Mouse (Mus musculus): ENCODE measurements around the gene Ntrk2. TPM values are rescaled to one million over a fixed set of nuclear protein-coding genes. Genes with fewer than 3 reads are reported as not detected.
A peak's percentile ranks its signal among the peaks of the same experiment; 100 is the strongest.
"Not testable (repeated sequence)": the region's sequence is repeated elsewhere in the genome, so short reads cannot be mapped to it uniquely, and the experiment has no call there.

Ntrk2 gene
- total RNA-seq, 2 experiments from 2014 or later: 7.2 to 11.0 TPM

DNA sequence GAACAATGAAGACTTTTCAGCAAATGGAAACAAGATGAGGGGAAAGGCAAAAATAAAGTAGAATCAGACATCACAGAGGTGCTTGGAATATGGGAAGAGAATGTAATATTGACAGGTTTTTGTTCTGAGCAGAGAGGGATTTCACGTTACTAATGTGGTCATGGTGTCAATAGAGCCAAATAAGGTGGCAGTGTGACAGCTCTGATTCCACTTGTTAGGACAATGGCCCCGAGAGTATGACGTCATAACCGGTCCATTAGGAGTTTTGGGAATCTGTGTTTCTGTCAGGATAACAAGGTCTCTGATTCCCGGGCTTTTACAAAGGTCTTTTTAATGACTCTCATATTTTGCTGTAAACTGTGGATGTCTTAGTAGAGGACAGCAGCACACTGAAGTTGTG is 274.1 kb downstream of the Ntrk2 start:
- intact Hi-C loops (cut with DNase I; ENCODE audit: low total_unique reads): no loop called here
- no peak for DNase-seq

DNA sequence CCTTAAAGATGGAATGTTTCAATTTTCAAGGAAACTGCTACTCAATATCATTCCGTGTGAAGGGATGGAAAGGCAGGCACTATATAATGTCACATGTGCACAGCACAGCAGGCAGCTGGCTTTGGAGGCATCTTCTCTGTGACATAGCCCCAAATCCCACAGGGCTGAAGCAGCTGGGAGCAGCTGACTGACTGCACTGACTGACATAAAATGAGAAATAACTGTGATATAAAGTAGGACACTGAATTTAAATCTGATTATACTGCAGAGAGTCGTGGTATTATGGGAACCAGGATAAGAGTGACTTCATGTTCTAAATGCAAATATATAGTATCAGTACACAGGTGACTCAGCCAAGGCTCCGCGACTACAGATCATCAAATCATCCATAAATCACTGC is 282.6 kb downstream of the Ntrk2 start:
- DNase-seq: no peak
- intact Hi-C loops (cut with DNase I; ENCODE audit: low total_unique reads): no loop called here

DNA sequence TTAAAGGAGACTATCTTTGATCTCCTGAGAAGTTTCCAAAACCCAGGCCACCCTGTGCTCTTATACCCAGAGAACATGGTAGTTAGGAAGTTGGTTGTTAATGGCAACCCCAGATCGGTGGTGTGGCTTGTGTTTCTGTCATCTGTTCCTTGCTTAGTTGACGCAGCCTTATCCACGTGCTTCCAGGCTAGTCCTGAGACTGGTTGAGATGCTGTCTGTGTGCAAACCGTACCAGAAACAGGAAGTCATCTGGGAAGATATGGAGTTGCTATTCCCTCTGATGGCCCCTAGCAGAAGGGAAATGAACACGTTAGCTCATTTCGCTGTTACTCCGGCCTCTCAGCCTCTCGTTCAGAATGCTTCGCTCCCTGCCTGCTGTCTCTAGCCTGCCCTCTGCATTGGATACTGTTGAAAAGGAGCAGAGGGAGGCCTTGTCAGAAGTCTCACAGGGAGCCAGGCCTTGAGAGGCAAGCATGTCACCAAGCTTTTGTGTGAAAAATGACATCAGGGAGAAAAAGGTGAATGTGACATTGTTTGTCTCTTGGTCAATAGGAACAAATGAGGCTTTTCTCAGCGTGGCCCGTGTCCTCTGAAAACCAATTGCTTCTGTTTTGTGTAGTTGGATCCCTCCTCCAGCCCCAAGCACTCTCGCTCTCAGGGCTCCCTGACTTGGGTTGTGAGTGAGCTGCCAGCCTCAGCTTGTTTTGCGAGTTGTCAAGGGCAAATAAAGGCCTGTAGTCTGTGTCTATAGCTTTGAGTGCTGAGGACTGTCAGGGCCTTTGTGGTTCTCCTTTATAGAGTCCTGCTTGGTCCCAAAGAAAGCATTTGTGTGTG is 285.0 kb downstream of the Ntrk2 start:
- DNase-seq: no peak
- intact Hi-C loops (cut with DNase I; ENCODE audit: low total_unique reads): no loop called here

DNA sequence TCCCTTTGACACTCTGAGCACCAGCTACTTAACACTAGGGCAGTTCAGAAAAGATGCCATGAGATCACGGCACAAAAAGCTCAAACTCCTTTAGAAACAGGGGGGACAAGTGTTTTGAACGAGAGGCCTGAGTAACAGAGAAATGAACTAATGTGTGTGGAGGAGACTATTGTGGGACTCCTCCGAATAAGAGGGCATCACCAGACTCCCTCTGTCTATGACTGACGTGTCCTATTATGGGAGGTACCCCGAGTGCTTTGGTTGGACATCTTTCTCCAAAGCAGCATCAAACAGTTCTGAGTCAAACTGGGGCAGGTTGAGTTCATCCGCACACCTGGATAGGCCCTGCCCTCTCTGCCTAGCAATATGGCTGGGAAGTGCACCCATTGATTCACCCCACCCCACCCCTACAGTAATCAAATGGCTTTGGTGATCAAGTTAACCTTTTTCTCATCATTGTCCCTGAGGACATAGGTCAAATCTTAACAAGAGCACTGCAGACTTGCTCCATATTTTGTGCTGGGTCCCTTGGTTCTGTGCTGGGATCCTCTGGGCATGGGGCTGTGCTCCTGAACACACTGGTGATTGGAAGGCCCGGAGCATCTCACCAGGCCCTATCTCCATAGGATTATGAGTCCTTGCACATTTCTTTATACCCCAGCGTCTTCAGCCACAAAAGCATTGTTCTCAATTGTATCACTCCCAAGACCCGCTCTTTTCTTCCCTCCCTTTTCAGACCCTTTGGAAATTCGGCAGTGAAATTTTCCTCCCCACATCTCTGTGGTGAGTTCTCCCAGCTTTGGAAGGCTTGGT is 285.9 kb downstream of the Ntrk2 start:
- intact Hi-C loops (cut with DNase I; ENCODE audit: low total_unique reads): no loop called here
- DNase-seq: no peak

DNA sequence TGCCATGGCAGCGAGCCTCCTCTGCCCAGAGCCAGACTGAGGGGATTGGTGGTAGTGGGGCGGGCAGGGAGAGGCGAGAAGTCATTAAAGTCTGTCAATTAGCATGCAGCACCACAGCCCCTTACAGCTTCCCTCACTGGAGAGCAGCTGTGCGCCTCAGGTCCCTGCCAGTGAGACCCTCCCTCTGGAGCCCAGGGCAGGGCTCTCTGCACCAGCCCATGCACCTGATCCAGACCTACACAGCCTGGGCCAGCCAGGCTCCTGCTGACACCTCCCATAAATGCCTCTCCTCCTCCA is 286.4 kb downstream of the Ntrk2 start:
- DNase-seq: no peak

GRCm38 (mm10) chr13:59094722-59095121 is 288.4 kb downstream of the Ntrk2 start:
- intact Hi-C loops (cut with DNase I; ENCODE audit: low total_unique reads): no loop called here
- DNase-seq: no peak

More for the DNA sequence above, 286.4 kb downstream of the Ntrk2 start:
- intact Hi-C loops (cut with DNase I; ENCODE audit: low total_unique reads): no loop called here

DNA sequence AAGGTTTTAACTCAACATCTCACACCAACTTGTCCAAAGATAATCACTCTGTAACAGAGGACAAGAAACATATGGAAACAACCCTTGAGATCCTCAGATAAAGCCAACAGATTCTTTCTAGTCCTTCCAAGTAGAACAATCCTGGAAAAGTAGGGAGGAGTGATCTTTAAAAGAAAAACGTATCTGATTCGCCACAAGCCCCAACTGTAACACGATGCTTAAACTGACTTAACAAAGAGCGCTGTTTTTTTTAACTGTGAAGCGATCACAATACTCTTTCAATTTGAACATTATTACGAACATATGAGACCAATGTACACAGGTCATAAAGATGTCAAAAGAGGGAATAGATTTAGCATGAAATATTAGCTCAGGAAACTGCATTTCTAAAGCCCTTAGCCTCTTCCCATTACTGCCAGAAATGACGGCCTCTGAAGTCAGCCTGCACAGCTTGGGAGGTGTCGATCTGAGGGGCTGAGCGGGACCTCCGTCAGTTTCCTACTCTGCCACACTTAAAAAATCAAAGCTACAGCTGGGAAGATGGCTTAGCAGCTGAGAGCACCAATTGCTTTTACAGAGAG is 289.5 kb downstream of the Ntrk2 start:
- DNase-seq: no peak
- intact Hi-C loops (cut with DNase I; ENCODE audit: low total_unique reads): no loop called here

- intact Hi-C loops (cut with DNase I; ENCODE audit: low total_unique reads): no loop called here
- no peak for DNase-seq
Observed at GRCm38 (mm10) chr13:59100086-59100485, 293.7 kb downstream of the Ntrk2 start.

GRCm38 (mm10) chr13:59107791-59108190 is 301.4 kb downstream of the Ntrk2 start:
- DNase-seq; intact Hi-C loops (cut with DNase I; ENCODE audit: low total_unique reads): not testable (repeated sequence)

GRCm38 (mm10) chr13:59110107-59110506 is 303.7 kb downstream of the Ntrk2 start:
- intact Hi-C loops (cut with DNase I; ENCODE audit: low total_unique reads): no loop called here
- no peak for DNase-seq

- DNase-seq: no peak
Observed at GRCm38 (mm10) chr13:59114684-59115083, 308.3 kb downstream of the Ntrk2 start.

DNA sequence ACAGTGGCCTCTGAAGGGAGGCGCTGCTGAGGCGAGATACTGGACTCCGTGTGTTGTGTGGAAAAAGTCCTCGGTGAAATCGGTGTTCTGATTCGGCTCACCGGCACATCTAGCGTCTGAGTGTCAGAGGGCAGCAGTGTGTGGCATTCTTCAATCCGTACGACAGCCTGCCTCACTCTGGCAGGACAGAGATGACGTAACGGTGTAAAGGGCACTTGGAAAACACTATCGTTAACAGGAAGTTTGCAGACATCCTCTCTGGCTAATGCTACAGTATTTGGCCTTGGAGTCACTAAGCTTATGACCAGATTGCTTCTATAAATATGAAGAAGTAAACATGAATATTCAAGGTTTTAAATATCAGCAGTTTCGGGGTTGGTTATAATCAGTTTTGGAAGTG is 309.2 kb downstream of the Ntrk2 start:
- intact Hi-C loops (cut with DNase I; ENCODE audit: low total_unique reads): no loop called here
- DNase-seq: no peak

More at GRCm38 (mm10) chr13:59114684-59115083, 308.3 kb downstream of the Ntrk2 start:
- intact Hi-C loops (cut with DNase I; ENCODE audit: low total_unique reads): no loop called here

GRCm38 (mm10) chr13:59117233-59117632 is 310.9 kb downstream of the Ntrk2 start:
- intact Hi-C loops (cut with DNase I; ENCODE audit: low total_unique reads): no loop called here

DNA sequence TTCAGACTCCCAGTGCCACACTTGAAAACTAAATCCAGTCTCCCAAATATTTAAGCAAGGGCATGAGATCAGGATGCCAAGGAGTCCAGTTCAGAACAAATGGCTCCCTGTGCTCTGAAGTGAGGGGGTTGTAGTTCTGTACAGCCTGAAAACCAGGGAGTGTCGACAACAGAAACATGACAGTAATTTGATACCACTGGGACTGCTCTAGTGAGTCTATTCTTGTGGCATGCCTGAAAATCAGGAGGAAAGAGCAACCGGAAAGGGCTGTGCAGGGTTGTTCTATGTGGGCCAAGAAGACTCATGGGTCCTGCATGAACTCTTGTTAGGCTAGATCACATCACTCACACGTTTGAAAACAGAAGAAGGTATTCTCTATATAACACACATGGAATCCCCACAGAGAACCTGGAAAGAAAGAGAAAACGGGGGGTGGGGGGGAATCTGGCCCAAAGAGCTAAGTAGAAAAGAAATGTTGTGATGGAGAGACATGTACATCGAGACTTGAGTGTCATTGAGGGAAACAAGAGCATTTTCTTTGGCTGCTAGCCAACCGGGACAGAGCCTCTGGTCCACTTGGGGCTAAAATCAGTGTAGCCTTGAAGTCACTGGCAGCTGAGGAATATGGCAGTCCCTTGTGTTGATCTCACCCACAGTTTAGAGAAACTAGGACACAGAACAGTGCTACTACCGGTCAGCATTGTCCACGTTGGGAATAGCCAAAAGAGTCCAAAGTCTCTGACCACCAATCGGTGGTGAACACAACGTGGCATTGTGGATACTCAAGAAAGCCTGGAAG is 313.4 kb downstream of the Ntrk2 start:
- intact Hi-C loops (cut with DNase I; ENCODE audit: low total_unique reads): no loop called here
- no peak for DNase-seq

More at GRCm38 (mm10) chr13:59117233-59117632, 310.9 kb downstream of the Ntrk2 start:
- DNase-seq: no peak

- intact Hi-C loops (cut with DNase I; ENCODE audit: low total_unique reads): no loop called here
- no peak for DNase-seq
Observed at GRCm38 (mm10) chr13:59143141-59143744, 336.9 kb downstream of the Ntrk2 start.

GRCm38 (mm10) chr13:59144321-59144856 is 338.0 kb downstream of the Ntrk2 start:
- DNase-seq: no peak
- intact Hi-C loops (cut with DNase I; ENCODE audit: low total_unique reads): no loop called here

- peak; percentile 35 for DNase-seq
Observed at GRCm38 (mm10) chr13:59145677-59146555, 339.5 kb downstream of the Ntrk2 start.

DNA sequence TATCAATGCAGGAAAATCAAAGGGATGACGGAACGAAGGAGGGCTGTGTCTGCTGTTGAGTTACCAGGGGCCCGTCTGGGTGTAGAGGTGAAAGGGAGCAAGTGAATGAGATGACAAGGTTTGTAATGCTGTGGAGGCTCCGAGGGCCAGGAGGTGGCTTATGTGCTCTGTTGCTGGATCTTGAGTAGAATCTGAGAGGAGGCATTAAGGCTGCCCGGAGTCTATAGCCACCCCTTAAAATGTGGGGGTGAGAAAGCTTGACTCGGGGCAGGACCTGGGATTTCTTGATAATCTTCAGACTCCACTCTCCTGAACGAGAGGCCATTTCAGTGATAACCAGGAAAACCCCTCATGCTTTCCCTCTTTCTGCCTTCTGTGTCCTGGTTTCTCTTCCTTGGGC is 340.2 kb downstream of the Ntrk2 start:
- no peak for DNase-seq
- intact Hi-C loops (cut with DNase I; ENCODE audit: low total_unique reads): no loop called here

More at GRCm38 (mm10) chr13:59145677-59146555, 339.5 kb downstream of the Ntrk2 start:
- intact Hi-C loops (cut with DNase I; ENCODE audit: low total_unique reads): no loop called here
